Mouse (Mus musculus) heart, embryonic 10.5 days (tissue): ENCODE data around the gene Mia2. TPM values are rescaled to one million over a fixed set of nuclear protein-coding genes. Genes with fewer than 3 reads are reported as not detected.

Source experiments
- DNase-seq: peaks from one replicate; pipeline ENCODE4 v3.0.0-alpha.2; 2017; ENCODE audit warnings: low spot score
- H3K27ac ChIP-seq: fragments of 300-500 bp; sonication (generic); 2 replicates; pipeline ENCODE4 v1.5.1; 2016; ENCODE audit warnings: mild to moderate bottlenecking
- H3K27me3 ChIP-seq: fragments of 300-500 bp; sonication (generic); 2 replicates; pipeline ENCODE4 v1.6.1; 2016; ENCODE audit warnings: mild to moderate bottlenecking; ENCODE audit not compliant: poor library complexity, insufficient read depth, severe bottlenecking
- H3K36me3 ChIP-seq: fragments of 300-500 bp; sonication (generic); 2 replicates; pipeline ENCODE4 v1.6.1; 2016; ENCODE audit warnings: mild to moderate bottlenecking, moderate library complexity
- H3K4me1 ChIP-seq: fragments of 300-500 bp; sonication (generic); 2 replicates; pipeline ENCODE4 v1.6.1; 2016; ENCODE audit warnings: mild to moderate bottlenecking
- H3K4me3 ChIP-seq: fragments of 300-500 bp; sonication (generic); 2 replicates; pipeline ENCODE4 v1.5.1; 2016; ENCODE audit warnings: mild to moderate bottlenecking, moderate library complexity
- H3K9me3 ChIP-seq: fragments of 300-500 bp; sonication (generic); 2 replicates; pipeline ENCODE4 v1.6.1; 2016; ENCODE audit warnings: mild to moderate bottlenecking, moderate library complexity
- WGBS: fragments of 180-500 bp; shearing (Covaris S2); methylation state at CpG from one replicate; pipeline ENCODE4 v1.1.7; 2016; 5-methylcytosine and 5-hydroxymethylcytosine counted together
- polyA plus RNA-seq: library from polyadenylated mRNA; unstranded; fragments of >200 nt; fragmentation: Nextera tagmentation; extraction: Ambion mirVana; gene quantifications from 2 replicates; pipeline ENCODE4 v1.2.1, GENCODE M21; 2016

The Mia2 gene
- polyA plus RNA-seq, 1 experiment from 2014 or later: 50.8 TPM

- peaks cover 35% of the 10 kb centered on the region for H3K36me3 ChIP-seq
- H3K4me3 ChIP-seq: no peak overlapping the region
- no peaks in the 10 kb centered on the region for H3K27me3 ChIP-seq
- whole genome bisulfite sequencing: 79% methylated on average over 13 of the region's 13 CpGs
- peaks cover 20% of the 10 kb centered on the region for H3K4me1 ChIP-seq
- no peak overlapping the region for H3K27ac ChIP-seq
- H3K9me3 ChIP-seq: no peaks in the 10 kb centered on the region
- peak; percentile 11 for DNase-seq
Observed at GRCm38 (mm10) chr12:59135533-59136300, 40.1 kb downstream of the Mia2 start.

- Histone ChIP-seq H3K9me3 (no peaks in the 10 kb centered on the region), H3K27me3 (no peaks in the 10 kb centered on the region), H3K27ac (no peak overlapping the region), H3K4me3 (no peak overlapping the region), H3K4me1 (peaks cover 20% of the 10 kb centered on the region), H3K36me3 (peaks cover 46% of the 10 kb centered on the region)
- no peak for DNase-seq
- WGBS: 87% methylated on average over 6 of the region's 6 CpGs
Observed at GRCm38 (mm10) chr12:59137031-59137430, 41.4 kb downstream of the Mia2 start.

GRCm38 (mm10) chr12:59139372-59139771, 43.8 kb downstream of the Mia2 start:
- 80% methylated on average over 2 of the region's 2 CpGs for WGBS
- H3K27me3 ChIP-seq: no peaks in the 10 kb centered on the region
- H3K9me3 ChIP-seq: no peaks in the 10 kb centered on the region
- H3K27ac ChIP-seq: no peak overlapping the region
- no peak overlapping the region for H3K4me3 ChIP-seq
- no peaks in the 10 kb centered on the region for H3K4me1 ChIP-seq
- H3K36me3 ChIP-seq: peaks cover 56% of the 10 kb centered on the region
- DNase-seq: no peak

GRCm38 (mm10) chr12:59145130-59145529, 49.5 kb downstream of the Mia2 start:
- no peak for DNase-seq
- H3K9me3 ChIP-seq: no peaks in the 10 kb centered on the region
- H3K36me3 ChIP-seq: peaks cover 71% of the 10 kb centered on the region
- H3K4me3 ChIP-seq: no peak overlapping the region
- H3K27me3 ChIP-seq: no peaks in the 10 kb centered on the region
- no peak overlapping the region for H3K27ac ChIP-seq
- H3K4me1 ChIP-seq: no peaks in the 10 kb centered on the region

- Histone ChIP-seq H3K4me1 (no peaks in the 10 kb centered on the region), H3K27ac (no peak overlapping the region), H3K27me3 (no peaks in the 10 kb centered on the region), H3K4me3 (no peak overlapping the region), H3K9me3 (no peaks in the 10 kb centered on the region), H3K36me3 (peaks cover 85% of the 10 kb centered on the region)
- WGBS: 90% methylated on average over 4 of the region's 4 CpGs
- no peak for DNase-seq
Observed at GRCm38 (mm10) chr12:59149691-59150090, 54.1 kb downstream of the Mia2 start.

GRCm38 (mm10) chr12:59161091-59161490, 65.5 kb downstream of the Mia2 start:
- 66% methylated on average over 2 of the region's 2 CpGs for WGBS
- H3K27me3 ChIP-seq: no peaks in the 10 kb centered on the region
- no peaks in the 10 kb centered on the region for H3K4me1 ChIP-seq
- H3K4me3 ChIP-seq: no peak overlapping the region
- H3K9me3 ChIP-seq: no peaks in the 10 kb centered on the region
- H3K27ac ChIP-seq: no peak overlapping the region
- peaks cover 85% of the 10 kb centered on the region for H3K36me3 ChIP-seq
- no peak for DNase-seq

- Histone ChIP-seq H3K36me3 (peaks cover 72% of the 10 kb centered on the region), H3K9me3 (no peaks in the 10 kb centered on the region), H3K4me1 (no peaks in the 10 kb centered on the region), H3K4me3 (no peak overlapping the region), H3K27me3 (no peaks in the 10 kb centered on the region), H3K27ac (no peak overlapping the region)
- DNase-seq: no peak
- WGBS: 89% methylated on average over 2 of the region's 2 CpGs
Observed at GRCm38 (mm10) chr12:59162797-59163196, 67.2 kb downstream of the Mia2 start.

GRCm38 (mm10) chr12:59164522-59164921, 68.9 kb downstream of the Mia2 start:
- H3K27ac ChIP-seq: no peak overlapping the region
- no peaks in the 10 kb centered on the region for H3K4me1 ChIP-seq
- WGBS: 85% methylated on average over 6 of the region's 6 CpGs
- DNase-seq: no peak
- no peaks in the 10 kb centered on the region for H3K27me3 ChIP-seq
- H3K9me3 ChIP-seq: no peaks in the 10 kb centered on the region
- no peak overlapping the region for H3K4me3 ChIP-seq
- H3K36me3 ChIP-seq: peaks cover 63% of the 10 kb centered on the region

GRCm38 (mm10) chr12:59166557-59166956, 71.0 kb downstream of the Mia2 start:
- Histone ChIP-seq H3K4me1 (no peaks in the 10 kb centered on the region), H3K4me3 (no peak overlapping the region), H3K27ac (no peak overlapping the region), H3K9me3 (no peaks in the 10 kb centered on the region), H3K36me3 (peaks cover 65% of the 10 kb centered on the region), H3K27me3 (no peaks in the 10 kb centered on the region)
- no peak for DNase-seq
- WGBS: 94% methylated on average over 4 of the region's 4 CpGs

- Histone ChIP-seq H3K27me3 (no peaks in the 10 kb centered on the region), H3K36me3 (peaks cover 52% of the 10 kb centered on the region), H3K4me1 (no peaks in the 10 kb centered on the region), H3K27ac (no peak overlapping the region), H3K9me3 (no peaks in the 10 kb centered on the region), H3K4me3 (no peak overlapping the region)
- 92% methylated on average over 4 of the region's 4 CpGs for WGBS
- no peak for DNase-seq
Observed at GRCm38 (mm10) chr12:59169935-59170334, 74.3 kb downstream of the Mia2 start.

GRCm38 (mm10) chr12:59177814-59178213, 82.2 kb downstream of the Mia2 start:
- H3K27ac ChIP-seq: no peak overlapping the region
- 90% methylated on average over 3 of the region's 3 CpGs for WGBS
- no peaks in the 10 kb centered on the region for H3K4me1 ChIP-seq
- no peak for DNase-seq
- H3K4me3 ChIP-seq: no peak overlapping the region
- peaks cover 81% of the 10 kb centered on the region for H3K36me3 ChIP-seq
- no peaks in the 10 kb centered on the region for H3K27me3 ChIP-seq
- no peaks in the 10 kb centered on the region for H3K9me3 ChIP-seq

- Histone ChIP-seq H3K27me3 (no peaks in the 10 kb centered on the region), H3K27ac (no peak overlapping the region), H3K9me3 (no peaks in the 10 kb centered on the region), H3K36me3 (peaks cover 75% of the 10 kb centered on the region), H3K4me1 (no peaks in the 10 kb centered on the region), H3K4me3 (no peak overlapping the region)
- no peak for DNase-seq
- WGBS: 77% methylated on average over 12 of the region's 12 CpGs
Observed at GRCm38 (mm10) chr12:59188086-59188682, 92.6 kb downstream of the Mia2 start.

GRCm38 (mm10) chr12:59193637-59194036, 98.0 kb downstream of the Mia2 start:
- Histone ChIP-seq H3K4me3 (no peak overlapping the region), H3K9me3 (no peaks in the 10 kb centered on the region), H3K4me1 (peaks cover 7% of the 10 kb centered on the region), H3K27me3 (no peaks in the 10 kb centered on the region), H3K27ac (no peak overlapping the region), H3K36me3 (peaks cover 28% of the 10 kb centered on the region)
- whole genome bisulfite sequencing: 82% methylated on average over 3 of the region's 3 CpGs
- DNase-seq: no peak
